Mouse (Mus musculus) heart, embryonic 10.5 days (tissue): Measurements from ENCODE around the gene Plxdc2. TPM values are rescaled to one million over a fixed set of nuclear protein-coding genes. Genes with fewer than 3 reads are reported as not detected.

Source experiments
- DNase-seq: peaks from one replicate; pipeline ENCODE4 v3.0.0-alpha.2; 2017; ENCODE audit warnings: low spot score
- H3K27ac ChIP-seq: fragments of 300-500 bp; sonication (generic); 2 replicates; pipeline ENCODE4 v1.5.1; 2016; ENCODE audit warnings: mild to moderate bottlenecking
- H3K27me3 ChIP-seq: fragments of 300-500 bp; sonication (generic); 2 replicates; pipeline ENCODE4 v1.6.1; 2016; ENCODE audit warnings: mild to moderate bottlenecking; ENCODE audit not compliant: poor library complexity, insufficient read depth, severe bottlenecking
- H3K36me3 ChIP-seq: fragments of 300-500 bp; sonication (generic); 2 replicates; pipeline ENCODE4 v1.6.1; 2016; ENCODE audit warnings: mild to moderate bottlenecking, moderate library complexity
- H3K4me1 ChIP-seq: fragments of 300-500 bp; sonication (generic); 2 replicates; pipeline ENCODE4 v1.6.1; 2016; ENCODE audit warnings: mild to moderate bottlenecking
- H3K4me3 ChIP-seq: fragments of 300-500 bp; sonication (generic); 2 replicates; pipeline ENCODE4 v1.5.1; 2016; ENCODE audit warnings: mild to moderate bottlenecking, moderate library complexity
- H3K9me3 ChIP-seq: fragments of 300-500 bp; sonication (generic); 2 replicates; pipeline ENCODE4 v1.6.1; 2016; ENCODE audit warnings: mild to moderate bottlenecking, moderate library complexity
- WGBS: fragments of 180-500 bp; shearing (Covaris S2); methylation state at CpG from one replicate; pipeline ENCODE4 v1.1.7; 2016; 5-methylcytosine and 5-hydroxymethylcytosine counted together
- polyA plus RNA-seq: library from polyadenylated mRNA; unstranded; fragments of >200 nt; fragmentation: Nextera tagmentation; extraction: Ambion mirVana; gene quantifications from 2 replicates; pipeline ENCODE4 v1.2.1, GENCODE M21; 2016

Plxdc2 gene
- polyA plus RNA-seq, 1 experiment from 2014 or later = 20.4 TPM

DNA sequence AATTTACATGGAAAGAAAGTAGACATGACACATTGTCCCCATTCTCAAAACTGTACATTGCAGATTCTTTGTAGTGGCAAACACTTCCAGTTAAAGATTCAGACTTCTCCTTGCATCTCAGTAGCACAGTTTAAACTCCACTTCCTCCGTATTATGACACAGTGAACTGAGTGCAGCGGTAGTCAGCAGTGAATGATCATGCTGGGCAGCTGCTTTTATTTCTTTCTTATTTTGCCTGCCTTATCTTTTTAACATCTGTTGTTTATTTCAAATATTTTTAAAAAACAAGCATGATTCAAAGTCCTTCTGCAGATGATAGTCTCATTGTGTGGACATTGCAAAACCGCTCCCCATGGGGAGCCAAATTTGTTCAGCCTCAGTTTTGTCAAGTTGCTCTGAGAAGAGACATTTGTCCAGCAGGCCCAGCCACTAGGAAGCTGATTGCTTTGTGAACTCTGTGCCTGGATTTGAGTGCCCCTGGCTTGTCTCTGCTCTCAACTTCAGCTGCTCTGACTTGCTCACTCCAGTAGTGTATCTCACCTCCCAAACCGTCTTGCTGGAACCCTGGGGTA lies 9.8 kb downstream of the Plxdc2 start:
- Histone ChIP-seq H3K9me3 (no peaks in the 10 kb centered on the region), H3K27ac (no peak overlapping the region; the same call in 1 of the 2 replicates), H3K4me3 (no peak overlapping the region), H3K36me3 (no peaks in the 10 kb centered on the region), H3K27me3 (no peaks in the 10 kb centered on the region), H3K4me1 (peaks cover 6% of the 10 kb centered on the region)
- 50% methylated on average over 4 of the region's 4 CpGs for WGBS
- DNase-seq = no peak

DNA sequence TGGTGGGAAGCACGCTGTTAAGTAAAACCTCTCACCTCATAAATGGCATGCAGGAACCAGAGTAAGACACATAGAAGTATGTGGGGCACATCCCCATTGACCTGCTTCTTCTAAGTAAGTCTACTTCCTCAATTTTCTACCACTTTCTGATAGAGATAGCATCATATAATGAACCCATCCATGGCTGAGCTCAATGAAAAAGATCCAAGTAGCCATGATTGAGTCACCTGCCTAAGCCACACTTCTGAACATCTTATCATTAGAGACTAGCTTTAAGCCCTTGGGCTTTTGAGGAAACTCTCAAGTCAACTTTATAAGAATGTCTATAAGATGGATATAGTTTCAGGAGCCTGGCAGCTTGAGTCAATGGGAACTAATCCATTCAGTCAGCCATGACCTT lies 14.3 kb downstream of the Plxdc2 start:
- DNase-seq = no peak
- H3K36me3 ChIP-seq = no peaks in the 10 kb centered on the region
- 86% methylated on average over 1 of the region's 1 CpGs for WGBS
- peaks cover 6% of the 10 kb centered on the region for H3K4me1 ChIP-seq
- H3K27ac ChIP-seq = no peak overlapping the region
- H3K4me3 ChIP-seq = no peak overlapping the region
- H3K9me3 ChIP-seq = no peaks in the 10 kb centered on the region
- H3K27me3 ChIP-seq = no peaks in the 10 kb centered on the region

DNA sequence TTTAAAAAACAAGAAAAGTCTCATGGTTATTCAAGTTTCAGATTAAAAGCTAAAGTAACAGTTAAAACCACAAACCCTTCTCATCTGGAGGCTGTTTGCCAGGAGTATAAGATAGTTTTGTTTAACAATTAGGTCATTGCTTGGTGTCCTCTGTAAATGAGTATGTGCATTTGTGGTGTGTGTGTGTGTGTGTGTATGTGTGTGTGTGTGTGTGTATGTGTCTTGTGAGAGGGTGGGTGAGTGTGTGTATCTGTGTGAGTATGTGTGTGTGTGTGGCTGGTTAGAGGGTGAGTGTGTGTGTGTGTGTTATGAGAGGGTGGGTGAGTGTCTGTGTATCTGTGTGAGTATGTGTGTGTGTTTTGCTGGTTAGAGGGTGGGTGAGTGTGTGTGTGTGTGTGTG lies 18.2 kb downstream of the Plxdc2 start:
- Histone ChIP-seq H3K4me3 (no peak overlapping the region), H3K9me3 (no peaks in the 10 kb centered on the region), H3K36me3 (no peaks in the 10 kb centered on the region), H3K27me3 (no peaks in the 10 kb centered on the region), H3K27ac (no peak overlapping the region), H3K4me1 (no peaks in the 10 kb centered on the region)
- no peak for DNase-seq

DNA sequence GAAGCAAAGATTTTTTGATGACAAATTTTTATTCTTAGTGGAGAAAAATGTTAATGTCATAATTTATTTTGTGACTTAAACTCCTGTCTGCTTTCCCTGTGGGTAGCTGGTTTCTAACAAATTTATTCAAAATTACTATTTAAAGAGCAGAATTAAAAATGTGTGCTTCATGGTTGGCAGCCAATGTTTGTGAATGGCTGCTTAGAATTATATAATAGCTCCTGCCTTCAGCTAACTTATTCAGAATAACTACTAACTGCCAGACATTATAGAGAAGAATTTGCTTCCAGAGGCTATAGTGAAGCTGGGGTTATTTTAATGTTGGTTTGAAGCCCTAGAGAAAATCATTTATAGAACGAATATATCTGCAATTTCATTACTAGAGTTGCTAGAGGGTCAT lies 30.1 kb downstream of the Plxdc2 start:
- no peak overlapping the region for H3K4me3 ChIP-seq
- H3K4me1 ChIP-seq = no peaks in the 10 kb centered on the region
- no peak overlapping the region for H3K27ac ChIP-seq
- H3K36me3 ChIP-seq = no peaks in the 10 kb centered on the region
- DNase-seq = no peak
- WGBS = 78% methylated on average over 1 of the region's 1 CpGs
- H3K27me3 ChIP-seq = no peaks in the 10 kb centered on the region
- H3K9me3 ChIP-seq = no peaks in the 10 kb centered on the region

DNA sequence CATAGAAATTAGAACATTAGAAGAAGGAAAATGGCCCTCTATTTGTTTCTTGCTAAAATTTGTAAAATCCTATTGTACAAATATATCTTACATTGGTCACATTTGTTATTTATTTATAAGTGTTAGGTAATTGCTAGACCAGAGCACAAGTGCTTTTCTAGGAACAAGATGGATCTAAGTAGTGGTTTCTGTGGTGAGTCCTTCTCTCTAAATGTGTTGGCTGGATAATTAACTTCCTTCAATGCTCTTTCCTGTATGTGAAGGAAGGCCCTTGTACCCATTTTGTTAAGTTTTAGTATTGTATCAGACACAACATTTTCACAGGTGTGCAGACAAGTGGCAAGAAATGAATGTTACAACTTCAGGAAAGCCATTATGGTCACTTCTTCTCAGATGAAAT lies 30.6 kb downstream of the Plxdc2 start:
- H3K27ac ChIP-seq = no peak overlapping the region
- DNase-seq = no peak

DNA sequence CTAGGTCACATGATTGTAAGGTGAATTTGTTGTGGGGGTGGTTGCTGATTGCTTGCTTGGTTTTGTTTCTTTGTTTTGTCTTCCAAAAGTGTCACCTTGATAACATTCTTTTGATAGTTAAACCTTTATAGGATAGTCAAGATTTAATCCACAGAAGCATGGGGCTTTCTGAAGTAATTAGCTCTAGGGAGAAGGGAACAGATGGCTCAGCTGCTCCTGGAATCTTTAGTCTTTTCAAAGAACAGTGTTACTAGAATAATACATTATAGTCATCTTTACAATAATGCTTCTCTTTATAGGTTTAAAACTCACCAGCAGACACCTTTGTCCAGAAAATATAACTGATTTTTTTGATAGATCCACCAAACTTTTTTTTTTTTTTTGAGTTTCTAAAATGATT lies 31.7 kb downstream of the Plxdc2 start:
- no peaks in the 10 kb centered on the region for H3K36me3 ChIP-seq
- H3K9me3 ChIP-seq = no peaks in the 10 kb centered on the region
- H3K4me3 ChIP-seq = no peak overlapping the region
- DNase-seq = no peak
- no peak overlapping the region for H3K27ac ChIP-seq
- H3K4me1 ChIP-seq = no peaks in the 10 kb centered on the region
- H3K27me3 ChIP-seq = no peaks in the 10 kb centered on the region

More for the DNA sequence above, 30.6 kb downstream of the Plxdc2 start:
- Histone ChIP-seq H3K36me3 (no peaks in the 10 kb centered on the region), H3K9me3 (no peaks in the 10 kb centered on the region), H3K4me1 (no peaks in the 10 kb centered on the region), H3K4me3 (no peak overlapping the region), H3K27me3 (no peaks in the 10 kb centered on the region)

DNA sequence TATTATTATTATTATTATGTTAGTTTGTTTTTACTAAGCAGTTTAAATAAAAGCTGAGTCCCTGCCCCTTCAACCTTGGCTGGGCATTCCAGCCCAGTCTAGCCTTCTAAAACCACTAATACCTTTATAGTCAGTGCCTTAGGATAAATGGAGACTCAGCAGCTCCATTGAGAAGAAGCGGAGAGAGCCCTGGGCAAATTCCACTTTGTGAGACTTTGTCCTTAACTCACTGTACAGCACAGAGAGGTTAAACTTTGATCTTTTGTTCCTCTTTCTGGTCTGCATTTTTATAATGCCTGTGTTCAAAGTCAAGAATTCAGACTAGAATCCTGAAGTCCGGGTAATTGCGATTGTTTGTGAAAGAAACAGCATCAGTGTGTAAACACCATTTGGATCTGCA lies 41.4 kb downstream of the Plxdc2 start:
- Histone ChIP-seq H3K27me3 (no peaks in the 10 kb centered on the region), H3K9me3 (no peaks in the 10 kb centered on the region)
- WGBS = 86% methylated on average over 3 of the region's 3 CpGs

DNA sequence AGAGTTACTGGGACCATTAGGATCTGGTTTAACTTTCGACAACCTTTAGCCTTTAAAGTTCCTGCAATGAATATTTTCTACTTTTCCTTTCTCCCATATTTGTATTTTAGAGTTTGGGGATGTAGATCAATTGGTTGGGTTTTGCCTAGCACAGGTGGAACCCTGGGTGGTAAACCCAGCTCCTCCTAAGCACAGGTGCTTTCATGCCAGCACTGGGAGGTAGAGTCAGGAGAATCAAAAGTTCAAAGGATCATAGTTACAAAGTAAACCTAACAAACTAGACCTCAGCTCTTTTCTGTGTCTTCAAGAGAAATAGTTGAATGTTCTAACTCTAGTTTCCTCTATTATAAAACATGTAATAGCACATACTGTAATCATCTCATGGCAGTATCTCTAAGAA lies 41.9 kb downstream of the Plxdc2 start:
- 86% methylated on average over 1 of the region's 1 CpGs for WGBS
- Histone ChIP-seq H3K27me3 (no peaks in the 10 kb centered on the region), H3K4me3 (no peak overlapping the region), H3K9me3 (no peaks in the 10 kb centered on the region), H3K36me3 (no peaks in the 10 kb centered on the region), H3K27ac (no peak overlapping the region), H3K4me1 (no peaks in the 10 kb centered on the region)
- no peak for DNase-seq

More for the DNA sequence above, 41.4 kb downstream of the Plxdc2 start:
- no peaks in the 10 kb centered on the region for H3K36me3 ChIP-seq
- H3K4me1 ChIP-seq = no peaks in the 10 kb centered on the region
- H3K27ac ChIP-seq = no peak overlapping the region
- DNase-seq = no peak
- no peak overlapping the region for H3K4me3 ChIP-seq

DNA sequence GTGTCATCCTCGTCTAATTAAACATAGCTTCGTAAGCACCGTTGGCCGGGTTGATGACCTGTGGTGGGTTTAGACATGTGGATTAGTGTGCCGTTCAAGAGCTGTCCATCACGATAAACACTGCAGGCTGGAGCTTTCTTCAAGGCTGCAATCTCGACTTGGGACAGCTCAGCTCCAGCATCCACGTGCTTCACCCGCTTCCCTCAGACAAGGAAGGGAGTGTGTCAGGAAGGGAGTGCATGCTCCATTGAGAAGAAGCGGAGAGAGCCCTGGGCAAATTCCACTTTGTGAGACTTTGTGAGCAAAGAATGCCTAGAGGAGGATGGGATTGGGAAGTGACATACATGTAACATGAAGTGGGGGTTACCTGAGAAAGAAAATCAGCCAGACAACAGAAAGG lies 42.8 kb downstream of the Plxdc2 start:
- DNase-seq = no peak
- Histone ChIP-seq H3K27ac (no peak overlapping the region), H3K9me3 (no peaks in the 10 kb centered on the region), H3K36me3 (no peaks in the 10 kb centered on the region), H3K4me1 (no peaks in the 10 kb centered on the region), H3K4me3 (no peak overlapping the region), H3K27me3 (no peaks in the 10 kb centered on the region)
- WGBS = 50% methylated on average over 10 of the region's 10 CpGs

DNA sequence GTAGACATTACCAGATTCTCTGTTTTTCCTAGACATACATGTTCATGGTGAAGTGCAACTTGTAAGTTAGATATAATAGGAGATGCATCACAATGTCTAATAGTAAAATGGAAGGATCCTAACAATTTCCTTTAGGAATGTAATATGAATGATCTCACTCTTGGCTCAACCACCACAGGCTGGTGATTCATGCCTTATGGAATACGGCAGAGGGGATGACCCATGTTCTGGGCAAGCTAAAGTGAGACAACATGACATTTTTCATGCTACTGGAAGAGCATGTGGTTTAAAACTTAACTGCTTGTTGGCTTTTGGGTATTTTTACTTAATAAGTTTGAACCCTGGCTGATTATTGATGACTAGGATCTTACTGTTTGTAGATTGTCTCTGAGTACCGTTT lies 50.4 kb downstream of the Plxdc2 start:
- no peak for DNase-seq

DNA sequence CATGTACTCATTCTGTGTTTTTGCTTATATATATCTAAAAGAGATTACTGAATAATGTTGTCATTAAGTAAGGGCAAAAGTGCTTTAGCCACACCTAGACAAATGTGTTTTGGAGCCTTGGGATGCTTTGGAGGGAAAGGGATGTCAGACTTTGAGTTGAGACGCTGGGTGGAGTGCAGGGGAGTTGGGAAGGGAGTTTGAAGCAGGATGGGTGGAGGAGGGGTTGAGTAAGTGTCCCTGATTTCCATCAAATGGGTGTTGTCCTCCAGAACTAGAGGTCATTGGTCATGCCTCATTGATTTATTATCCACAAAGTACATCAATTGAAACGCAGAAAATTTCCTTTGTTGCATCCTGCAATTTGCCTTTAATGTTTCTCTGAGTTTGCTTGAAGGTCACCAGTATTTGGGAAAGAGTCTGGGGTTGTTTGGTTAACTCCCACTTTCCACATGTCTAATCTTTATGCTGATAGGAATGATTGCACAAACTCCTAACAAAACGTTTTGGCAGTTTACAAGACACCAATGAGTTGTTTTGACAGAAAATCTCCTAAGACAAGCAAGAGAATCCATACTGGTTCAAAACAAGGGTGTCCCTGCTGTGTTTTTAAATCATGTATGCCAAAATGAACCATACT lies 58.4 kb downstream of the Plxdc2 start:
- Histone ChIP-seq H3K27ac (no peak overlapping the region), H3K36me3 (no peaks in the 10 kb centered on the region), H3K4me1 (no peaks in the 10 kb centered on the region), H3K27me3 (no peaks in the 10 kb centered on the region), H3K9me3 (no peaks in the 10 kb centered on the region), H3K4me3 (no peak overlapping the region)
- DNase-seq = no peak
- 56% methylated on average over 3 of the region's 3 CpGs for WGBS

More for the DNA sequence above, 50.4 kb downstream of the Plxdc2 start:
- Histone ChIP-seq H3K9me3 (no peaks in the 10 kb centered on the region), H3K4me1 (no peaks in the 10 kb centered on the region), H3K27ac (no peak overlapping the region), H3K4me3 (no peak overlapping the region), H3K27me3 (no peaks in the 10 kb centered on the region), H3K36me3 (no peaks in the 10 kb centered on the region)
- 67% methylated on average over 2 of the region's 2 CpGs for WGBS

DNA sequence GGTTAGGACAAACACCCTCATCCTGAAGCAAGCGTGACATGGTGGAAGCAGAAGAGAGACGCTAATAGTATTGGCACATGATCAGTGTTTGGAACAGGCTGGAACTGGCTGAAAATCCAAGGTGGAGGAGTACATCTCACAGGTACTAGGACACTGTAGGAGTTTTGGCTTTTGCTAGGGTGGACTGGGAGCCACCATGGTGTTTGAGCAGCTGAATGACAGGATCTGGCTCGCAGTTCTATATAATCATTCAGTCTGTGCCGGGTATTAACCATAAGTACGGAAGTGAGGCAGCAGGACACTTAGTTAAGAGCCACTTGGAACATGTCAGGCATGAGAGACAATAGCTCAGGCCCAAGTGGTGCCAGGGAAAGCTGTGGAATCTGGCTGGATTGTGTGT lies 82.9 kb downstream of the Plxdc2 start:
- H3K27me3 ChIP-seq = no peaks in the 10 kb centered on the region
- H3K4me1 ChIP-seq = no peaks in the 10 kb centered on the region; the same call in 1 of the 2 replicates
- no peak for DNase-seq
- H3K9me3 ChIP-seq = no peaks in the 10 kb centered on the region
- WGBS = 72% methylated on average over 5 of the region's 5 CpGs
- H3K4me3 ChIP-seq = no peak overlapping the region
- H3K27ac ChIP-seq = no peak overlapping the region
- no peaks in the 10 kb centered on the region for H3K36me3 ChIP-seq

DNA sequence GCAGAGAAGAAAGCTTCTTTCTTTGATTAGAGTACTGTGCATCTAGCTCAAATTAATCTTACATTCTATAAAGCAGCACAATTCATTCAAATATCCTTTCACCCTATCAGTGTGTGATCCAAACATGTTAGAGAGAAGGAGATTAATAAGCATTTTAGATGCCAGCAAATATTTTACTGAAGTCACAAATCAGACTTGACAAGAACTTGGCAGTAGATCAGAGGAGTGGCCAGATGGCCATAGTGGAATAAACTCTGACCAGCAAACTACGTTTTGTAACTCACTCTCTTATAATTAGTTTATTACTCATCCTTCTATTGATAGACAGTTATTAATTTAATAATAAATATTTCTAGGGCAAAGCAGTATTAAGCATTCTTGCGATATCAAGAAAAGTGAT lies 86.5 kb downstream of the Plxdc2 start:
- no peak overlapping the region for H3K27ac ChIP-seq
- H3K4me3 ChIP-seq = no peak overlapping the region
- DNase-seq = no peak
- H3K27me3 ChIP-seq = no peaks in the 10 kb centered on the region
- peaks cover 7% of the 10 kb centered on the region; the same call in 1 of the 2 replicates for H3K4me1 ChIP-seq
- H3K9me3 ChIP-seq = no peaks in the 10 kb centered on the region
- 79% methylated on average over 2 of the region's 2 CpGs for WGBS
- H3K36me3 ChIP-seq = no peaks in the 10 kb centered on the region

DNA sequence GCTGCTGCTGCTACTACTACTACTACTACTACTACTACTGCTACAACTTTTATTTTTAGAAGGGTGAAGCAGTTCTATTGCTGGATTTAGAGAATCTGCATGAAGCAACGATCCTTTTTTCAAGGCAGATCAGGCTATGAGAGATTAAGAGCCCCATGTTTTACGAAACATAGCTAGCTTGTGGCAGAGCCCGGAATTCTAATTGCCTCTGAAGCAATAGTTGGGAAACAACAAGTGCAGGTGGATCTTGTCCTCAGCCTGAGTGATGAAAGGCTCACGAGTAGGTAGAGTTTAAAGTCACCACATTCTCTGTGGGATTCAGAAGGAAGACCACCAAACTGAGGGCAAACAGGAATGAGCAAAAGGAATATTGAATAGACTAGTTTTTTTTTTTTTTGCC lies 91.8 kb downstream of the Plxdc2 start:
- H3K4me1 ChIP-seq = peaks cover 12% of the 10 kb centered on the region; the same call in 1 of the 2 replicates
- H3K4me3 ChIP-seq = no peak overlapping the region
- H3K27ac ChIP-seq = no peak overlapping the region
- H3K36me3 ChIP-seq = no peaks in the 10 kb centered on the region
- DNase-seq = no peak
- no peaks in the 10 kb centered on the region for H3K27me3 ChIP-seq
- WGBS = 58% methylated on average over 4 of the region's 4 CpGs
- no peaks in the 10 kb centered on the region for H3K9me3 ChIP-seq
